Mouse (Mus musculus) heart, adult 9 months (tissue): ENCODE results near the gene Grap.
"Not testable (repeated sequence)": the region's sequence is repeated elsewhere in the genome, so short reads cannot be mapped to it uniquely, and the experiment has no call there.

ENCODE experiments used
- DNase-seq, 2 experiments: peaks; one replicate each; pipeline ENCODE4 v3.0.0; 2022; ENCODE audit warnings: low spot score in 2 of 2

Gene Grap

GRCm38 (mm10) chr11:61652686-61653447 lies at the start of gene Grap:
Grap (plus strand) TSS chr11:61653265.
- DNase-seq, result peak; percentile 62 to 81

DNA sequence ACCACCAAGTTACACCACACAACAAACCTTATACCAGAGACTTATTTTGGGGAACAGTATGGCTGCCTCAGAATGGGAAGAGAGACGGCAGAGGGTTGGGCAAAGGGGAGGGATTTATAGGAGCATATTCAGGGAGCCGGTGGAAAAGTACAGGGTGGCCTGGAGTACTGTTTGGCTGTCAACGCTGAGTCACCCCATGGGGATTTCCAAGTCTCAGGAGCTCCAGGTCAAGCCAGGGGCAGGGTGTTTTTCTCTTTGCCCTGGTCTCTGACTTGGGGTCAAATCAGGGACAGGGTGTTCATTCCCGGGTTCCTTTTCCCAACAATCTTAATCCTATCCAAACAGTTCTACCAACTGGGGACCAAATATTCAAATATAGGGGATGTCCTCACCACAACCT lies 45.0 kb upstream of the Grap start:
- peak in 1 of 2 experiments; percentile 29 for DNase-seq

- no peak for DNase-seq
These were observed 41.9 kb upstream of the Grap start for GRCm38 (mm10) chr11:61611197-61611596.

DNA sequence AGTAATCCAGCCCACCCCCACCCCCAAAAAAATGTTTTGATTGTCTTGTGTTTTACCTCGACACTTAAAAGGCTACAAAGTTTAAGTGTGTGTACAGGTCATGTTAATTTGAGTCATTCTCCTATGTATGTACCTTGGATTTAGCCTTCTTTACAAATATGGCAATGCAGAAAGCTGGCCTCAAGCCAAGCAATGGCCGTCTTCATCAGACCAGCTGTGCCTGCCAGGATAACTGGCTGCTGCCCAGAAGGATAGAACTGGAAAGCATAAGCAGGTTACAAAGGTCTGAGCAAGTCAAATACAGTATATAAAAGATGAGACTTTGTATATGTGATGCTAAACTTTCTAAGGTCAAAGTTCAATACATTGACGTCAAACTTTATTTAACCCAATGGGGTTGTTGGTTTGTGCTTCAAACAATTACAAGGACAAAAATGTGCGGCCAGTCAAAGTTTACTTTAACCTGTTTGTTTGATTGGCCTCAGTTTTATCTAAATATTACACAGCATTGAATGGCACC lies 40.9 kb upstream of the Grap start:
- no peak for DNase-seq

- DNase-seq, result peak; percentile 36 to 65
These were observed 38.7 kb upstream of the Grap start for GRCm38 (mm10) chr11:61614401-61614800.

GRCm38 (mm10) chr11:61615686-61616522 lies 37.2 kb upstream of the Grap start:
- peak; percentile 33 to 40 for DNase-seq

DNA sequence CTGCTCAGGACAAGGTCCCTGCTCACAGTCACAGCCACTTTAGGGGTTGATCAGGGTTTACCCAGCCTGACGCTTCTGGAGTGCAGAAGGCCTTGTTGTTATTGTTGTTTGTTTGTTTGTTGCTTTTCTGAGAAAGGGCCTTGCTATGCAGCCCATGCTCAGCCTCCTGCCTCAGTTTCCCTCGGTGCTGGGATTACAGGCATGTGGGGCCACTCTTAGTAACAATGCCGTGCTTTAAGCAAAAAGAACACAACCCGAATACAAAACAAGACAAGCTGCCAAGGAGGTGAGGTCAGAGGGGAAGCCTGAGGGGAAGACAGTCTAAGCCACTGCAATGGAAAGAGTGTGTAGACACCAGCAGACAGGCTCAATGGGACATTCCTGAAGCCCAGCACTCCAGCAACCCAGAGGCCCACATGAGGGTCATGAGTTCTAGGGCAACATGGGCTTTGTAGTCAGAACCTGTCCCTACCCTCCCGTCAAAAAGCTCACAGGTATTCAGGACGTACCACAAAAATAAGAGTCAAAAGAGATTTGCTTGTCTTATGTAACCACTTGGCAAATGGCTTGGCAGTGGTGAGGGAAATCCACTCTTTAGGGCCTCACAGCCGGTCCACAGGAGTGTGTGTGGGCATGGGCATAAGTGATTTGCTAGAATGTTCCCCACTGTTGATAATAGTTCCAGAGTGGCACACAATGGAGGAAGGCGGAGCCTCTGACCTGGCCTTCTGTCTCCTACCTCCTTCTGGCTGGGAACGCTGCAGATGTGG lies 36.4 kb upstream of the Grap start:
- peak; percentile 37 to 38 for DNase-seq

- peak in 1 of 2 experiments; percentile 16 for DNase-seq
These were observed 35.6 kb upstream of the Grap start for GRCm38 (mm10) chr11:61617293-61617975.

DNA sequence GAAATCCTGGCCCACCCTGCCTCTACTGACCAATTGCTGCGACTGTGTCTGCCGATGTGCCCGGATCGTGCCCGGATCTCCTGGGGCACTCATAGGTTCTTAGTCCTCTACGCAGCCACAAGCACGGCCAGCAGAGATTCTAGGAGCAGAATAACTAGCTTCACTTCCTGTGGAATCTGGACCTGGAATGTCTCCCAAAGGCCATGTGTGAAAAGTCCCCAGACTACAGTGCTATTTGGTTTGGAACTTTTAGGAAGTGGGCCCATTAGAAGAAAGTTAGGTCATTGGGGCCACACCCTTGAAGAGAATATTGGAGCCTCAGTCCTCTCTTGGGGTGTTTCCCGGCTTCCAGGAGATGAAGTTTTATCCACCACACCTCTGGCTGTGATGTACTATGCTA lies 34.9 kb upstream of the Grap start:
- peak; percentile 80 to 84 for DNase-seq

DNA sequence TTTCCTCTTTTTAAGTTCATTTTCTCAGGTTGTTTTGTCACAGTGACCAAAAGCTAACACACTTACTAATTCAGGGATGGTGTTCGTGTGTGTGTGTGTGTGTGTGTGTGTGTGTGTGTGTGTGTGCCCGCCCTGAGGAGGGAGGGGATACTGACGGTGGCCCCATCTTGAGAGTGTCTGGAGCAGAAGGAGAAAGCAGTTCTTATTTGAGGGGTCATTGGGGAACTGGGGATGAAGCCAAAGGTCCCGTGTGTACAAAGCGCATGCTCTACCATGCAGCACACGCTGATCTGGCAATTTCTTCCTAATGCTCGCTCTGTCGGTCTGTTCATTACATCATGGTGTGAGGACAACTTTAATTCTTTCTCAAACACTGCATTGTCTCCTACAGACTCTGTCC lies 34.5 kb upstream of the Grap start:
- DNase-seq, result peak in 1 of 2 experiments; percentile 7

GRCm38 (mm10) chr11:61619356-61619755 lies 33.7 kb upstream of the Grap start:
- no peak for DNase-seq

DNA sequence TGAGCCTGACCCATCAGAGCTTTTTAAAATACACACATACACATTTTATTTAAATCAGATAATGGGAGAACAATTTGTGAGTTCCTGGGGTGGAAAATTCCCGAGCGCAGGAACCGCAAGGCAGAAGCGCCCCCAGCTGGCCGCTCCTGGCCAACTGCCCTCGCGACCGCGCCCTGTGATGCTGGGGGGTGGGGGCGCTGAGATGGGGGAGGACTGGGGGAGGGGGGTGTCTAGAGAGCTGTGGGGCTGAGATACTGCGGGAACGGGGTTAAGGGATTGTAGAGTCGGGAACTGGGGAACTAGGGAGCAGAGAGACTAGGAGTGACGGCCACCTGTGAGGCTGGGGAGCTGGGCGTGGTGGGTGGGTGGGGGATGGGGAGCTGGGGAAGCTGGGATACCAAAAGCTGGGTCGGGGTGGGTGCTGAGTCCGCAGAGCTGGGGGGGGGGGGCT lies 33.2 kb upstream of the Grap start:
- peak; percentile 76 to 80 for DNase-seq

DNA sequence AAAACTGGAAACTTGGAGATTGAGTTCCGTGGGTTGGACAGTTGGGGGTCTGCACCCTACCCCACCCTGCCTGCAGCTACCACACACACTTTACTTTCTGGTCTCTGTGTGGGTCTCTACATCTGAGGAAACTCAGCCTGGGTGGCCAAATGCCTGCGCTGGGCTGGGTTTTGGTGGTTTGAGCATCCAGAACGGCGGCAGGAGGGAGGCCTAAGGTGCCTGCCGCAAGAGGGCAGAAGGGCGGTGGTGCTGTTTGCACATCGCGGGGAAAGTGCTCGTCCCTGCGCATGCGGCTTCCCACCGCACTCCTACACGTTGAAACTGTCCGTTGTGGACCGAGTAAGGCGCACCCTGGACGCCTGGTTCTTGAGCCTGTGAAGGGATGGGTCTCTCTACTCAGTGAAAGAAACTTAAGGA lies 32.8 kb upstream of the Grap start:
- DNase-seq, result peak; percentile 87 to 90

DNA sequence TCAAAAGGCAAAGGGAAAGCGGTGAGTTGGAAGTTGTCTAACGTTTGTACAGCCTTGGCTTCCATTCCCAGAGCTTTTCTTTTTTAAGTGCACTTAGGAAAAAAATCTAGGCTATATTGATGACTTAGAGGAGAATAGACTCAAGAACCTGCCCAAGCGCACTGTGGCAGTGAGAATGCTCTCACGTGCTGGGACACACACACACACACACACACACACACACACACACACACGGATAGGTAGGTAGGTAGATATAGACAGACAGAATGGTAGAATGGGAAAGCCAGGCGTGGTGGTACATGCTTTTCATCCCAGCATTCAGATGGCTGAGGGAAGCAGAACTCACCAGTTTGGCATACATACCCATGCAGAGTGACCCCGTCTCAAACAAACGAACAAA lies 32.3 kb upstream of the Grap start:
- DNase-seq, result no peak

- DNase-seq, result no peak
These were observed 27.9 kb upstream of the Grap start for GRCm38 (mm10) chr11:61625136-61625535.

DNA sequence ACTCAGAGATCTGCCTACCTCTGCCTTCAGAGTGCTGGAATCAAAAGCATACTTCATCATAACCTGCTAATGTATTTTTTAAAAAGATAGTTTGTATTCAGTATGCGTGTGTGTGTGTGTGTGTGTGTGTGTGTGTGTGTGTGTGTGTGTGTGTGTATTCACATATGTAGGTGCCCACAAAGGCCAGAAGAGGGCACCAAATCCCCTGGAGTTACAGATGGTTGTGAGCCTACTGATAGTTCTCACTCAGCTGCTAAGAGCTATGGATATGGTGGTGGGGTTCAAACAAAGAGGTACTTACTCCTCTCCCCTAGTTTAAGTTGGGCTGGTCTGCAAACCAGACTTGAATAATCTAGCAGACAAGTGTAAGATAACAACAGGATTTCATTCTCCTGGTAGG lies 26.6 kb upstream of the Grap start:
- DNase-seq, result no peak

DNA sequence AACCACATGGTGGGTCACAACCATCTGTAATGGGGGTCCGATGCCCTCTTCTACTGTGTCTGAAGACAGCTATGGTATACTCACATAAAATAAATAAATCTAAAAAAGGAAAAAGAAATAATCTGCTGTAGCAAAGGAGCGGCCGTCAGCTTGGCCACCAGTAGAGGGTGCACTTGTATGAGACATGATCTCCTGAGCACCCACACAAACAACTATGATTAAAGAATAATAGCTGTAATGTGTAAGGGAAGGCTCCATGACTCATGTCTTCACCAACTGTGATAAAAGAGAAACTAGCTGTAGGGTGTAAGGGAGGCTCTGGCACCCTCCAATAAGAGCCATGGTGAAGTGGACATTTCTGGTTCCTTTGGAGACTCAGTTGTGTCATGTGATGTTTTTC lies 23.4 kb upstream of the Grap start:
- no peak for DNase-seq

DNA sequence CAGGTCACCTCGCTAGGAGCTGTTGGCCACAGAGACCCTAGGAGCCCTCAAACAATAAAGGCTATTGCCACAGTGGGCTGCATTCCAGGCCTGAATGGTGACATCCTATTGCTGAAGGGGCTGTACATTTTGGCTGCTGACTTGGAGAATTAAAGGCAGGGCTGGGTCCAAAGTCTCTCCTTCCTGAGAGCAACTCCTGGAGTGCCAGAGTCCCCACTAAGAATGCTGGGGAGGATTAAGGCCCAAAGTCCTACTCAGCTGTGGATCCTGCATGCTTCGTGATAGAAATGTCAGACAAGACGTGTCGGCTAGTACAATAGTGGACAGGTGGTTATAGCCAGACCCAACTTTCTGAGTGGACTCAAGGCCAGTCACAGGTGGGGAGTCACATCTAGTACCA lies 16.8 kb upstream of the Grap start:
- not testable (repeated sequence) for DNase-seq

- no peak for DNase-seq
These were observed 15.7 kb upstream of the Grap start for GRCm38 (mm10) chr11:61637413-61637812.

DNA sequence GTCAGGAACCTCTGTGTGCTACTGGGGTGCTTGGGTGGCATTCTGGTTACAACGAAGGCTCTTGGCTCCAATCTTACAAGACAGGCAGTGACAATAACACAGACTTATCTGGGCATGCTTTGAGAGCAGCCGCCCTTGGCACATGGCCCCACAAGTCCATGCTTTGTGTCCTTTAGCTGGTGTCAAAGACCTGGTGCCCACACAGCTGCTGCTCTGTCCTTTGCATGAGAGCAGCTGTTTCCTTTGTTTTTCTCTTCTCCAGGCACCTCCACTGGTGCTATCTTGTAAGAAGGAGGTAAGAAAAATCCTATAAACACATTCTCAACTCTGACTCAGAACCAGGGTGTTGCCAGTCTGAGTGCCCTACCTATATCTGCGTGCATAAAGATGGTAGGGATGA lies 15.2 kb upstream of the Grap start:
- DNase-seq, result no peak
